Mouse (Mus musculus): Measurements from ENCODE around the gene Gabbr2. TPM values are rescaled to one million over a fixed set of nuclear protein-coding genes. Genes with fewer than 3 reads are reported as not detected.

Gabbr2 gene
- total and polyA plus RNA-seq, 3 experiments: not detected

DNA sequence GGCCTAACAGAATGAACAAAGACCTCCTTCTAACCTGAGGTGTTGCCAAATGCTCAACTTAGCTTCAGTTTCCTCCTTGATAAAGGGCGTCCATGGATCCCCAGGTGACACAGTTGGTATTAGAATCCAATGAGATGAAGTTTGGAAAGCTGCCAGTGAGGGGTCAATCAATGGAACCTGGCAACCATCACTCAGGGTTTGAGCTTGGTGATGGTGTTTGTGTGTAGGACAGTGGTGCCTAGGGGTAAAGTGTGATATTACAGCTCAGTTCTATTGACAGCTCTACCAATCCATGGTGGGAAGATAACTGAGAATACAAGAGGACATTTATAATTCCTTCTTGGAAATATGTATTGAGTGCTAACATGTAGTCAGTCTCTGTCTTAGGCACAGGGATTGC lies 271.6 kb downstream of the Gabbr2 start:
- dilution Hi-C loops (cut with MboI; ENCODE audit: extremely low pct_ligation_motif_present, extremely low pct_unique_long_range_greater_than_20kb, low sequenced_read_pairs): no loop called here
- Histone ChIP-seq H3K4me3 (replicated peaks in 1 of 3; ENCODE audit: low read depth in 2 of 3, low read length in 2 of 3, poor library complexity in 1 of 3) (no peak overlapping the region), H3K79me2 (replicated peaks; ENCODE audit: control insufficient read depth, extremely low read depth, insufficient read depth, poor library complexity, severe bottlenecking) (no peaks in the 10 kb centered on the region), H3K36me3 (replicated peaks in 1 of 2; ENCODE audit: control insufficient read depth in 1 of 2, insufficient read depth in 1 of 2, low read length in 1 of 2) (no peaks in the 10 kb centered on the region), H3K4me1 (ENCODE audit: control insufficient read depth in 1 of 2, insufficient read depth in 2 of 2) (no peaks in the 10 kb centered on the region), H3K4me2 (ENCODE audit: insufficient read depth, low read depth, poor library complexity, severe bottlenecking) (no peak overlapping the region), H3K27ac (ENCODE audit: insufficient read depth, low read depth) (no peak overlapping the region), H3K9ac (ENCODE audit: insufficient read depth, low read depth) (no peak overlapping the region), H3K9me3 (replicated peaks; ENCODE audit: low read length) (no peaks in the 10 kb centered on the region), H3K27me3 (replicated peaks) (peaks cover 69% of the 10 kb centered on the region)
- in situ Hi-C loops (cut with MboI; ENCODE audit: low pct_ligation_motif_present, low pct_unique_long_range_greater_than_20kb, low sequenced_read_pairs): no loop called here
- no peak for DNase-seq (ENCODE audit: extremely low read depth)
- TF ChIP-seq CHD2 (IDR thresholded peaks at IDR 0.05; ENCODE audit: low read length): no peak

DNA sequence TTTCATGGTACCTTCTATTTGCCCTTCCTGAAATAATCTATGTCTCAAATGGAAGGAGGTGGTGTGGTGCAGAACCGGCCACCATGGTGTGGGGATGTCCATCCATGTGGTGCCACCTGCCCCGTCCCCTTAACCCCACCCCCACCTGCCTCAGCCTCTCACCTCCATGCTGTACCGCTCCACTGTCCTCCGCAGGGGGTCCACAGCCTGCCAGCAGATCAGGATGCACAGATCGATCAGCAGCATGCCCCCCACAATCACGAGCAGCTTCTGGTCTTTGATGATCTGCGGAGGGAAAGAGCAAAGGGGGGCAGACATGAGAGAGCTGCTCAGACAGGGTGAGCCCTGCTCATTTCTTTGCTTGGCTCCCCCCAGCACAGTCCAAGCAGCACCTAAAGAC lies 273.0 kb downstream of the Gabbr2 start:
- no peak for TF ChIP-seq MAFK (IDR thresholded peaks at IDR 0.05; ENCODE audit: insufficient replicate concordance, low read length)
- TF ChIP-seq SIN3A (IDR thresholded peaks at IDR 0.05; ENCODE audit: low read length): no peak
- no peak for TF ChIP-seq JUND (conservative IDR thresholded peaks at IDR 0.05; ENCODE audit: low read depth, low read length)
- TF ChIP-seq ETS1 (conservative IDR thresholded peaks at IDR 0.05; ENCODE audit: low read depth, low read length): no peak
- no peak for TF ChIP-seq ZNF384 (IDR thresholded peaks at IDR 0.05; ENCODE audit: low read depth, low read length)
- no peak for TF ChIP-seq CHD2 (IDR thresholded peaks at IDR 0.05; ENCODE audit: low read length)
- no peak for TF ChIP-seq NELFE (IDR thresholded peaks at IDR 0.05; ENCODE audit: low read depth, low read length)
- TF ChIP-seq RCOR1 (conservative IDR thresholded peaks at IDR 0.05; ENCODE audit: low read depth, low read length): no peak
- TF ChIP-seq KAT2A (IDR thresholded peaks at IDR 0.05; ENCODE audit: insufficient replicate concordance, low read length): no peak
- peaks cover 82% of the 10 kb centered on the region for H3K27me3 ChIP-seq (replicated peaks)

DNA sequence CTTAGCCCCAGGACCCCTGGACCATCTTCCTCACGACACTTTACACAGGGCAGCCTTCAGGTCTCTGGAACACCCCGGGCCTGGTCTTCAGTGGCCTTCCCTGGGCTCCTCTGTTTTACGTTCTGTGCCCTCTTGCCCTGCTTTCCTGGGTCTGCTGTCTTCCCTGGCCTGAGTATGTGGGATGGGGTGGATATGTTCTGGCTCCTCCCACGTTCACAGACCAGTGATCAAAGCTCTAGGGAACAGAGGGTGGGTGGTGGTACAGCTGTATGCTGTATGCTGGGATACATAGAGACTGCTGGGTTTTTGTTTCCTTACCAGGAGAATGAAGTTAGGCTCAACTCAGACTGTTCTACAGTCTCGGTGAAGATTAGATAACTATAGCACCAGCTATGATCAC lies 274.5 kb downstream of the Gabbr2 start:
- Histone ChIP-seq H3K36me3 (replicated peaks in 1 of 2; ENCODE audit: control insufficient read depth in 1 of 2, insufficient read depth in 1 of 2, low read length in 1 of 2) (no peaks in the 10 kb centered on the region), H3K4me1 (ENCODE audit: control insufficient read depth in 1 of 2, insufficient read depth in 2 of 2) (no peaks in the 10 kb centered on the region), H3K27ac (ENCODE audit: insufficient read depth, low read depth) (no peak overlapping the region), H3K79me2 (replicated peaks; ENCODE audit: control insufficient read depth, extremely low read depth, insufficient read depth, poor library complexity, severe bottlenecking) (no peaks in the 10 kb centered on the region), H3K4me2 (ENCODE audit: insufficient read depth, low read depth, poor library complexity, severe bottlenecking) (no peak overlapping the region), H3K9me3 (replicated peaks; ENCODE audit: low read length) (no peaks in the 10 kb centered on the region), H3K9ac (ENCODE audit: insufficient read depth, low read depth) (no peak overlapping the region), H3K27me3 (replicated peaks) (peaks cover 82% of the 10 kb centered on the region), H3K4me3 (replicated peaks in 1 of 3; ENCODE audit: low read depth in 2 of 3, low read length in 2 of 3, poor library complexity in 1 of 3) (no peak overlapping the region)
- dilution Hi-C loops (cut with MboI; ENCODE audit: extremely low pct_ligation_motif_present, extremely low pct_unique_long_range_greater_than_20kb, low sequenced_read_pairs): no loop called here
- DNase-seq (ENCODE audit: extremely low read depth): no peak
- in situ Hi-C loops (cut with MboI; ENCODE audit: low pct_ligation_motif_present, low pct_unique_long_range_greater_than_20kb, low sequenced_read_pairs): no loop called here
- TF ChIP-seq BHLHE40 (IDR thresholded peaks at IDR 0.05; ENCODE audit: low read depth, low read length) (no peak), POLR2AphosphoS2 (IDR thresholded peaks at IDR 0.05; ENCODE audit: low read depth, low read length) (no peak), SMC3 (IDR thresholded peaks at IDR 0.05; ENCODE audit: low read depth, low read length) (no peak), MEF2A (IDR thresholded peaks at IDR 0.05; ENCODE audit: borderline replicate concordance, low read depth, low read length) (no peak), TCF12 (IDR thresholded peaks at IDR 0.05; ENCODE audit: low read depth, low read length) (no peak)

More for the DNA sequence above, 273.0 kb downstream of the Gabbr2 start:
- H3K4me1 ChIP-seq (ENCODE audit: control insufficient read depth in 1 of 2, insufficient read depth in 2 of 2): no peaks in the 10 kb centered on the region
- H3K79me2 ChIP-seq (replicated peaks; ENCODE audit: control insufficient read depth, extremely low read depth, insufficient read depth, poor library complexity, severe bottlenecking): no peaks in the 10 kb centered on the region
- H3K9ac ChIP-seq (ENCODE audit: insufficient read depth, low read depth): no peak overlapping the region
- in situ Hi-C loops (cut with MboI; ENCODE audit: low pct_ligation_motif_present, low pct_unique_long_range_greater_than_20kb, low sequenced_read_pairs) (no loop called here), dilution Hi-C loops (cut with MboI; ENCODE audit: extremely low pct_ligation_motif_present, extremely low pct_unique_long_range_greater_than_20kb, low sequenced_read_pairs) (no loop called here)
- H3K27ac ChIP-seq (ENCODE audit: insufficient read depth, low read depth): no peak overlapping the region
- no peaks in the 10 kb centered on the region for H3K36me3 ChIP-seq (replicated peaks in 1 of 2; ENCODE audit: control insufficient read depth in 1 of 2, insufficient read depth in 1 of 2, low read length in 1 of 2)
- no peak overlapping the region for H3K4me2 ChIP-seq (ENCODE audit: insufficient read depth, low read depth, poor library complexity, severe bottlenecking)
- no peak overlapping the region for H3K4me3 ChIP-seq (replicated peaks in 1 of 3; ENCODE audit: low read depth in 2 of 3, low read length in 2 of 3, poor library complexity in 1 of 3)
- DNase-seq (ENCODE audit: extremely low read depth): no peak
- no peaks in the 10 kb centered on the region for H3K9me3 ChIP-seq (replicated peaks; ENCODE audit: low read length)
